Mouse (Mus musculus) embryonic facial prominence, embryonic 15.5 days (tissue): ENCODE measurements around the gene Zfp683. TPM values are rescaled to one million over a fixed set of nuclear protein-coding genes. Genes with fewer than 3 reads are reported as not detected.

Source experiments
- ATAC-seq: fragments of 200-750 bp; cut with Nextera tagmentation; 2 replicates; pipeline ENCODE4 v1.8.0; 2017; ENCODE audit warnings: low read depth, moderate TSS enrichment; ENCODE audit not compliant: insufficient number of reproducible peaks, low FRiP score, low TSS enrichment
- H3K27ac ChIP-seq: fragments of 300-500 bp; sonication (generic); replicated peaks from 2 replicates; pipeline ENCODE4 v1.5.1; 2015; ENCODE audit warnings: mild to moderate bottlenecking, inconsistent platforms
- H3K27me3 ChIP-seq: fragments of 300-500 bp; sonication (generic); 2 replicates; pipeline ENCODE4 v1.6.1; 2015; ENCODE audit warnings: inconsistent platforms
- H3K36me3 ChIP-seq: fragments of 300-500 bp; sonication (generic); 2 replicates; pipeline ENCODE4 v1.6.1; 2015; ENCODE audit warnings: mild to moderate bottlenecking, inconsistent platforms
- H3K4me1 ChIP-seq: fragments of 300-500 bp; sonication (generic); 2 replicates; pipeline ENCODE4 v1.6.1; 2015; ENCODE audit warnings: inconsistent platforms
- H3K4me2 ChIP-seq: fragments of 300-500 bp; sonication (generic); replicated peaks from 2 replicates; pipeline ENCODE4 v1.6.1; 2015; ENCODE audit warnings: mild to moderate bottlenecking, inconsistent platforms
- H3K4me3 ChIP-seq: fragments of 300-500 bp; sonication (generic); replicated peaks from 2 replicates; pipeline ENCODE4 v1.5.1; 2015; ENCODE audit warnings: mild to moderate bottlenecking, inconsistent platforms
- H3K9ac ChIP-seq: fragments of 300-500 bp; sonication (generic); 2 replicates; pipeline ENCODE4 v1.6.1; 2015; ENCODE audit warnings: inconsistent platforms
- H3K9me3 ChIP-seq: fragments of 300-500 bp; sonication (generic); replicated peaks from 2 replicates; pipeline ENCODE4 v1.6.1; 2016; ENCODE audit warnings: inconsistent platforms
- WGBS: fragments of 180-500 bp; shearing (Covaris S2); methylation state at CpG from one replicate; pipeline ENCODE4 v1.1.7; 2015; 5-methylcytosine and 5-hydroxymethylcytosine counted together
- polyA plus RNA-seq: library from polyadenylated mRNA; unstranded; fragments of >200 nt; fragmentation: Nextera tagmentation; extraction: Ambion mirVana; gene quantifications from 2 replicates; pipeline ENCODE4 v1.2.1, GENCODE M21; 2015

Gene Zfp683
- polyA plus RNA-seq, 1 experiment from 2014 or later, result not detected

GRCm38 (mm10) chr4:134107730-134108129 is 54.1 kb downstream of the Zfp683 start:
- H3K36me3 ChIP-seq, result no peaks in the 10 kb centered on the region
- 85% methylated on average over 7 of the region's 7 CpGs for WGBS
- no peak overlapping the region for H3K4me2 ChIP-seq
- no peak overlapping the region for H3K27ac ChIP-seq
- H3K4me1 ChIP-seq, result no peaks in the 10 kb centered on the region
- no peak overlapping the region for H3K4me3 ChIP-seq
- ATAC-seq, result no peak
- no peaks in the 10 kb centered on the region for H3K9me3 ChIP-seq
- no peaks in the 10 kb centered on the region for H3K27me3 ChIP-seq
- H3K9ac ChIP-seq, result no peak overlapping the region

GRCm38 (mm10) chr4:134108196-134108595 is 54.6 kb downstream of the Zfp683 start:
- WGBS, result 32% methylated on average over 5 of the region's 5 CpGs
- H3K9ac ChIP-seq, result no peak overlapping the region
- no peak for ATAC-seq

More at GRCm38 (mm10) chr4:134108196-134108595, 54.6 kb downstream of the Zfp683 start:
- H3K27me3 ChIP-seq, result no peaks in the 10 kb centered on the region
- no peak overlapping the region for H3K4me2 ChIP-seq
- H3K27ac ChIP-seq, result no peak overlapping the region
- no peaks in the 10 kb centered on the region for H3K9me3 ChIP-seq
- H3K4me1 ChIP-seq, result peaks cover 3% of the 10 kb centered on the region; the same call in 1 of the 2 replicates
- no peak overlapping the region for H3K4me3 ChIP-seq
- H3K36me3 ChIP-seq, result no peaks in the 10 kb centered on the region

Other genes starting within 250 kb of the Zfp683 start
- 37.3 and 38.5 TPM in 2 replicates for gene Rps6ka1, start 166.0 kb upstream of the Zfp683 start, polyA plus RNA-seq
- gene Hmgn2, start 85.2 kb upstream of the Zfp683 start, polyA plus RNA-seq, result 1,934 and 1,961 TPM in 2 replicates
- 44.2 and 44.5 TPM in 2 replicates for gene Dhdds, start 52.9 kb upstream of the Zfp683 start, polyA plus RNA-seq
- not detected in 2 replicates for gene Lin28a, start 35.0 kb upstream of the Zfp683 start, polyA plus RNA-seq
- 12.4 and 16.7 TPM in 2 replicates for gene Crybg2, start 7.0 kb downstream of the Zfp683 start, polyA plus RNA-seq
- 17.1 and 17.9 TPM in 2 replicates for gene Cd52, start 41.2 kb downstream of the Zfp683 start, polyA plus RNA-seq
- gene Ubxn11, start 48.7 kb downstream of the Zfp683 start, polyA plus RNA-seq, result 16.9 and 23.7 TPM in 2 replicates
- gene Sh3bgrl3, start 75.0 kb downstream of the Zfp683 start, polyA plus RNA-seq, result 470 and 490 TPM in 2 replicates
- 37.4 and 41.8 TPM in 2 replicates for gene Cep85, start 133.3 kb downstream of the Zfp683 start, polyA plus RNA-seq
- 0.07 and 0.20 TPM in 2 replicates for gene Gm7534, start 149.2 kb downstream of the Zfp683 start, polyA plus RNA-seq
- 0.19 TPM in 1 of 2 replicates, not detected in the other for gene Catsper4, start 173.5 kb downstream of the Zfp683 start, polyA plus RNA-seq
- 6.1 and 6.7 TPM in 2 replicates for gene Cnksr1, start 184.6 kb downstream of the Zfp683 start, polyA plus RNA-seq
- gene E130218I03Rik, start 189.8 kb downstream of the Zfp683 start, polyA plus RNA-seq, result 0.30 and 0.33 TPM in 2 replicates
- gene Zfp593, start 191.8 kb downstream of the Zfp683 start, polyA plus RNA-seq, result 16.8 and 17.2 TPM in 2 replicates
- gene Gm30191, start 193.1 kb downstream of the Zfp683 start, polyA plus RNA-seq, result not detected in 2 replicates
- gene Grrp1, start 200.3 kb downstream of the Zfp683 start, polyA plus RNA-seq, result 6.7 and 6.8 TPM in 2 replicates
- gene Pdik1l, start 234.1 kb downstream of the Zfp683 start, polyA plus RNA-seq, result 17.6 and 19.5 TPM in 2 replicates